Mouse (Mus musculus) bone marrow, adult 2 months (tissue): Measurements from ENCODE around the gene Adipor2. TPM values are rescaled to one million over a fixed set of nuclear protein-coding genes. Genes with fewer than 3 reads are reported as not detected.

Source experiments
- H3K27ac ChIP-seq: fragments of 200-500 bp; 2 replicates; pipeline ENCODE4 v1.5.1; 2012; ENCODE audit warnings: low read depth, mild to moderate bottlenecking, control low read depth, inconsistent platforms, low read length; ENCODE audit not compliant: control insufficient read depth, poor library complexity, insufficient read depth
- H3K4me1 ChIP-seq: fragments of 200-500 bp; 2 replicates; pipeline ENCODE4 v1.6.1; 2011; ENCODE audit warnings: low read length; ENCODE audit not compliant: control insufficient read depth, insufficient read depth
- H3K4me3 ChIP-seq: fragments of 200-500 bp; replicated peaks from 2 replicates; pipeline ENCODE3; 2011; ENCODE audit warnings: mild to moderate bottlenecking, low read depth, low read length, control low read depth; ENCODE audit not compliant: control insufficient read depth
- CTCF ChIP-seq: fragments of 200-500 bp; IDR thresholded peaks from 2 replicates; pipeline ENCODE4 v1.5.1; 2011; ENCODE audit warnings: low read length, control low read depth; ENCODE audit not compliant: control insufficient read depth, insufficient read depth
- POLR2A ChIP-seq: fragments of 200-500 bp; IDR thresholded peaks from 2 replicates; pipeline ENCODE4 v1.6.1; 2011; ENCODE audit warnings: low read depth, mild to moderate bottlenecking, control low read depth, low read length, borderline replicate concordance; ENCODE audit not compliant: control insufficient read depth
- WGBS: fragments of 180-500 bp; shearing (Covaris S2); methylation state at CpG from one replicate; pipeline ENCODE4 v1.1.7; 2018; 5-methylcytosine and 5-hydroxymethylcytosine counted together
- polyA plus RNA-seq: library from polyadenylated mRNA; stranded (reverse); fragments of >200 nt; gene quantifications from 2 replicates; pipeline ENCODE4 v1.2.4, GENCODE M21; 2011; ENCODE audit warnings: low replicate concordance; ENCODE audit not compliant: missing spikeins, insufficient read depth, insufficient read length

The Adipor2 gene
- polyA plus RNA-seq, 1 experiment = 30.2 TPM

GRCm38 (mm10) chr6:119358020-119358571, 59.4 kb downstream of the Adipor2 start:
- WGBS = 78% methylated on average over 8 of the region's 8 CpGs
- TF ChIP-seq POLR2A (no peak), CTCF (no peak)
- Histone ChIP-seq H3K27ac (no peak overlapping the region), H3K4me3 (no peak overlapping the region), H3K4me1 (no peaks in the 10 kb centered on the region; the same call in 1 of the 2 replicates)

GRCm38 (mm10) chr6:119352501-119352900, 65.0 kb downstream of the Adipor2 start:
- Histone ChIP-seq H3K27ac (no peak overlapping the region), H3K4me1 (no peaks in the 10 kb centered on the region), H3K4me3 (no peak overlapping the region)
- no peak for TF ChIP-seq POLR2A
- TF ChIP-seq CTCF = no peak
- 81% methylated on average over 6 of the region's 6 CpGs for WGBS

- 71% methylated on average over 8 of the region's 8 CpGs for WGBS
- Histone ChIP-seq H3K27ac (no peak overlapping the region), H3K4me1 (no peaks in the 10 kb centered on the region)
These were observed 65.8 kb downstream of the Adipor2 start for GRCm38 (mm10) chr6:119351656-119352055.

GRCm38 (mm10) chr6:119350703-119351198, 66.8 kb downstream of the Adipor2 start:
- peaks cover 2% of the 10 kb centered on the region; the same call in 1 of the 2 replicates for H3K4me1 ChIP-seq
- TF ChIP-seq CTCF = no peak
- no peak for TF ChIP-seq POLR2A
- no peak overlapping the region for H3K27ac ChIP-seq
- H3K4me3 ChIP-seq = no peak overlapping the region
- WGBS = 66% methylated on average over 9 of the region's 9 CpGs

More at GRCm38 (mm10) chr6:119351656-119352055, 65.8 kb downstream of the Adipor2 start:
- no peak overlapping the region for H3K4me3 ChIP-seq
- TF ChIP-seq CTCF = no peak
- TF ChIP-seq POLR2A = no peak

GRCm38 (mm10) chr6:119348234-119348633, 69.3 kb downstream of the Adipor2 start:
- WGBS = 0% methylated on average over 1 of the region's 1 CpGs
- TF ChIP-seq CTCF = no peak
- no peak for TF ChIP-seq POLR2A
- H3K4me3 ChIP-seq = no peak overlapping the region
- H3K4me1 ChIP-seq = peaks cover 2% of the 10 kb centered on the region; the same call in 1 of the 2 replicates
- H3K27ac ChIP-seq = no peak overlapping the region

- WGBS = 70% methylated on average over 5 of the region's 5 CpGs
These were observed 69.7 kb downstream of the Adipor2 start for GRCm38 (mm10) chr6:119347813-119348212.

GRCm38 (mm10) chr6:119346257-119346656, 71.2 kb downstream of the Adipor2 start:
- TF ChIP-seq POLR2A = no peak
- no peak overlapping the region for H3K27ac ChIP-seq
- H3K4me1 ChIP-seq = peaks cover 2% of the 10 kb centered on the region; the same call in 1 of the 2 replicates
- H3K4me3 ChIP-seq = no peak overlapping the region
- 14% methylated on average over 10 of the region's 10 CpGs for WGBS

More at GRCm38 (mm10) chr6:119347813-119348212, 69.7 kb downstream of the Adipor2 start:
- Histone ChIP-seq H3K4me1 (peaks cover 2% of the 10 kb centered on the region; the same call in 1 of the 2 replicates), H3K27ac (no peak overlapping the region), H3K4me3 (no peak overlapping the region)
- TF ChIP-seq POLR2A (no peak), CTCF (no peak)

- no peak overlapping the region for H3K27ac ChIP-seq
- peaks cover 5% of the 10 kb centered on the region; the same call in 1 of the 2 replicates for H3K4me1 ChIP-seq
- TF ChIP-seq POLR2A (no peak), CTCF (no peak)
- H3K4me3 ChIP-seq = no peak overlapping the region
These were observed 76.1 kb downstream of the Adipor2 start for GRCm38 (mm10) chr6:119341409-119341808.
